Mouse (Mus musculus) heart, adult 2 months (tissue): Measurements from ENCODE around the gene Cmtm4.

Source experiments
- CTCF ChIP-seq: fragments of 200-600 bp; IDR thresholded peaks from 2 replicates; pipeline ENCODE4 v1.8.1; 2022; ENCODE audit warnings: antibody characterized with exemption, mild to moderate bottlenecking, moderate library complexity
- EP300 ChIP-seq: fragments of 200-500 bp; IDR thresholded peaks from 2 replicates; pipeline ENCODE4 v1.6.1; 2011; ENCODE audit warnings: low read depth, low read length, control low read depth; ENCODE audit not compliant: insufficient read depth
- POLR2A ChIP-seq: fragments of 200-500 bp; IDR thresholded peaks from 2 replicates; pipeline ENCODE4 v1.6.1; 2011; ENCODE audit warnings: mild to moderate bottlenecking, low read depth, low read length, control low read depth; ENCODE audit not compliant: insufficient read depth

DNA sequence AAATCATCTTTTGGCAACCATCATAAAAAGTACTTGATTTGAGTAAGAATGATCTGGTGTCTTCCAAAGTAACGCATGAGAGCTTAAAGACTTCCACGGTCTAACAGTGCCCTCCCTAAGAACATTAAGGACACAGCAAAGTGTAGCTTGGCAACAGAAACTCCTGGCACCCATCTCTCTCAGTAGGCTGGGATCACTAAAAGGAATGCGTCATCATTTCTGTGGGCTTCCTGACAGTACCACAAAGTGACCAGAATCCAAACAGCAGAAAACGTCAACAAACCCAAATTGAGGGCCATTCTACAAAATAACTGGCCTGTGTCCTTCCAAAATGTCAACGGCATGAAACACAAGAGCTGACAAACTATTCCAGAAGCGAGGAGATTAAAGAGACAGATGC is 25.5 kb downstream of the Cmtm4 start:
- TF ChIP-seq POLR2A: no peak
- no peak for TF ChIP-seq EP300
- TF ChIP-seq CTCF: no peak
